Mouse (Mus musculus): ENCODE results near the gene AI837181.

GRCm38 (mm10) chr19:5422895-5423443, 2.0 kb upstream of the AI837181 start:
- TF ChIP-seq EP300 (IDR thresholded peaks at IDR 0.05; ENCODE audit: low read depth): no peak
- TF ChIP-seq CTCF (IDR thresholded peaks at IDR 0.05; ENCODE audit: low read depth): no peak
